Mouse (Mus musculus) stomach, postnatal 0 days (tissue): ENCODE results near the gene Nuak1. TPM values are rescaled to one million over a fixed set of nuclear protein-coding genes. Genes with fewer than 3 reads are reported as not detected.

Experiments used
- ATAC-seq: fragments of 200-750 bp; cut with Nextera tagmentation; 2 replicates; pipeline ENCODE4 v1.8.0; 2017; ENCODE audit not compliant: low FRiP score, low TSS enrichment
- DNase-seq: peaks from one replicate; pipeline ENCODE4 v3.0.0-alpha.2; 2016; ENCODE audit warnings: low spot score
- H3K27ac ChIP-seq: fragments of 300-500 bp; sonication (generic); replicated peaks from 2 replicates; pipeline ENCODE4 v1.5.1; 2014; ENCODE audit warnings: mild to moderate bottlenecking, control low read depth
- H3K27me3 ChIP-seq: fragments of 300-500 bp; sonication (generic); 2 replicates; pipeline ENCODE4 v1.6.1; 2014; ENCODE audit warnings: low read length; ENCODE audit not compliant: control insufficient read depth, insufficient read depth
- H3K36me3 ChIP-seq: fragments of 300-500 bp; sonication (generic); 2 replicates; pipeline ENCODE4 v1.6.1; 2014; ENCODE audit warnings: low read length, mixed read lengths; ENCODE audit not compliant: control insufficient read depth, insufficient read depth
- H3K4me1 ChIP-seq: fragments of 300-500 bp; sonication (generic); replicated peaks from 2 replicates; pipeline ENCODE4 v1.6.1; 2014; ENCODE audit warnings: antibody characterized with exemption; ENCODE audit not compliant: control insufficient read depth, insufficient read depth
- H3K4me2 ChIP-seq: fragments of 300-500 bp; sonication (generic); replicated peaks from 2 replicates; pipeline ENCODE4 v1.6.1; 2014; ENCODE audit warnings: low read depth, mild to moderate bottlenecking, control low read depth, moderate library complexity
- H3K4me3 ChIP-seq: fragments of 300-500 bp; sonication (generic); 2 replicates; pipeline ENCODE4 v1.5.1; 2014; ENCODE audit warnings: low read depth, low read length, control low read depth
- H3K9ac ChIP-seq: fragments of 300-500 bp; sonication (generic); 2 replicates; pipeline ENCODE4 v1.6.1; 2014; ENCODE audit warnings: mild to moderate bottlenecking, low read length, control low read depth, mixed read lengths
- H3K9me3 ChIP-seq: fragments of 300-500 bp; sonication (generic); 2 replicates; pipeline ENCODE4 v1.6.1; 2016; ENCODE audit warnings: low read length; ENCODE audit not compliant: control insufficient read depth
- CTCF ChIP-seq: IDR thresholded peaks from 2 replicates; pipeline ENCODE4 v1.5.1; 2016; ENCODE audit warnings: antibody characterized with exemption, low read depth, mild to moderate bottlenecking, moderate library complexity
- EP300 ChIP-seq: optimal IDR thresholded peaks from 2 replicates; pipeline ENCODE3; 2016; ENCODE audit warnings: antibody characterized with exemption
- WGBS: fragments of 180-500 bp; shearing (Covaris S2); extraction: QIAGEN DNeasy Blood & Tissue Kit; methylation state at CpG from one replicate; pipeline ENCODE4 v1.1.7; 2014; 5-methylcytosine and 5-hydroxymethylcytosine counted together
- polyA plus RNA-seq: library from polyadenylated mRNA; unstranded; fragments of >200 nt; fragmentation: Nextera tagmentation; extraction: Ambion mirVana; gene quantifications from 2 replicates; pipeline ENCODE4 v1.2.1, GENCODE M21; 2015

The Nuak1 gene
- polyA plus RNA-seq, 1 experiment from 2014 or later, result 0.40 TPM

DNA sequence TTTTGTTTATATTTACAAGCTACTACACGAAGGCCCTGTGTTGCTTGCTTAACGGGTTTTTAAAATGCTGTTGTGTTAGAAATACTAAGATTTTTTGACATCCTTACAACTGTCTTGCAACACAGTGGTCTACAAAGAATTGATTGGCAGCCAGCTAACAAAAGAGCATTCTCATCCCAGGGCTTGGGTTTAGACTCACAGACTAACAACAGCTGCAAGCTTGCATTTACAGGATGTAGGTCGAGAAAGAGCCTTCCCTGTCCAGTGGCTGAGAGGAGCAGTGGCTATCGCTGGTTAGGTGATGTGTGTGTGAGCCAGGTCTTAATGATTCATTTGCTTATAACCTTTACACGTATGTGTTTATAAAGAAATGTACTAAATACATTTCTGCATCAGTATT lies 94.7 kb downstream of the Nuak1 start:
- H3K9me3 ChIP-seq, result no peaks in the 10 kb centered on the region
- ATAC-seq (no peak), DNase-seq (no peak)
- H3K4me3 ChIP-seq, result no peak overlapping the region
- TF ChIP-seq CTCF, result no peak
- 38% methylated on average over 5 of the region's 5 CpGs for WGBS
- H3K36me3 ChIP-seq, result no peaks in the 10 kb centered on the region
- H3K4me2 ChIP-seq, result no peak overlapping the region
- H3K27me3 ChIP-seq, result no peaks in the 10 kb centered on the region
- H3K27ac ChIP-seq, result no peak overlapping the region
- H3K9ac ChIP-seq, result no peak overlapping the region
- H3K4me1 ChIP-seq, result no peaks in the 10 kb centered on the region

DNA sequence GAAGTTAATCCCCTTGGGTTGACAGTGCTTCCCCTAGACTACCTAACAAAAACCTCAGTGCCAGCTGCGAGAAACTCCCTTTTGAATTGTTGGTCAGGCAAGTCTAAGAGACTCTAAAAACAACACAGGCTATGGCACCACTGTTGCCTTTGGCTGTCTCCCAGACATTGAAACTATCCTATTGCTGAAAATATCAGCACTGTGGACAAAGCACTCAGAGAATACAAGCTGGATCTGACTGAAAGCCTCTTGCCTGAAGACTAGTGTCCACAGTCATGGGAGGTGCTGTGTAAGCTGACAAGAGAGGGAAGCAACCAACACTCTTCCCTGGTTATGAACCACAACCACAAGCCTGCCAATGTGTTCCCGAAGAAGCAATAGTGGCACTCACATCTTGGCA lies 96.9 kb downstream of the Nuak1 start:
- no peak for ATAC-seq
- Histone ChIP-seq H3K27ac (no peak overlapping the region), H3K27me3 (no peaks in the 10 kb centered on the region), H3K9me3 (no peaks in the 10 kb centered on the region), H3K4me2 (no peak overlapping the region), H3K36me3 (no peaks in the 10 kb centered on the region), H3K4me1 (no peaks in the 10 kb centered on the region), H3K9ac (no peak overlapping the region), H3K4me3 (no peak overlapping the region)
- no peak for DNase-seq
- no peak for TF ChIP-seq EP300
- no peak for TF ChIP-seq CTCF
- 85% methylated on average over 2 of the region's 2 CpGs for WGBS

DNA sequence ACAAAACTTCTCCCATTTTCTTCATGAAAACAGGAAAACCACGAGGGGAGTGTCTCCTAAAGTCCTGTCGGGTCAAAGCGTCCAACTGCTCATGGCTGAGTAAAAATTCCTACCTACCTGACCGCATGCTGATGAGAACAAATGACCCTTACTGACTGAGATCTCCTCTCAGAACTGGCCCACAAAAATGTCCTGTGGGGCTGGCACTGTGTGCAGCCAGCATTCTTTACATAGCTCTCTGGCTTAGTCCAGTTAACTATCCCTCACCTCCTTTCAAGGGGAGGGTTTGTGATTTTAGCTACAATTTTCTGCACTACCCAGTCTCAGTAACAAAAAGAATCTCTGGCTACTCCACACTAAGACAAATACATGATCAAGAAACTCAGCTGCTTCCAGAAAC lies 100.9 kb downstream of the Nuak1 start:
- H3K4me2 ChIP-seq, result no peak overlapping the region
- ATAC-seq, result no peak
- DNase-seq, result no peak
- H3K9me3 ChIP-seq, result no peaks in the 10 kb centered on the region
- no peak overlapping the region for H3K4me3 ChIP-seq
- no peaks in the 10 kb centered on the region for H3K27me3 ChIP-seq
- no peaks in the 10 kb centered on the region for H3K4me1 ChIP-seq
- no peak overlapping the region for H3K27ac ChIP-seq
- WGBS, result 65% methylated on average over 4 of the region's 4 CpGs
- no peaks in the 10 kb centered on the region for H3K36me3 ChIP-seq
- H3K9ac ChIP-seq, result no peak overlapping the region
- no peak for TF ChIP-seq EP300
- no peak for TF ChIP-seq CTCF

DNA sequence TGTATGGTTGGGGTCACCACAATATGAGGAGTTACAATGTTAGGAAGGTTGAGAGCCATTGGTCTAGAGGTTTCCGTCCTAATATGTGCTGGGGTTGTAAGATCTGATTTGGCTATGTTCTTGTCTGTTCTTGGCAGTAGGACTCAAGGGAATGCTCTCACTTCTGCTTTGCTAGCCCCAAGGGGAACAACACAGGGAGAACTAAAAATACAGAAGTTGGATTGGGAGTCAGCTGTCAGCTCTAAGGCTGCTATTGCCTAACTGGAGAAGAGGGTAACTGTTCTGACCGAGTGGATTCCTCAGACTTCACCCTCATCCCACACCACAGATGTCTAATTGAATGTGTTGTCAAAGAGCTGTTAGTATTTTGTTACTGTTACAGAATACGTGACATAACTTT lies 101.6 kb downstream of the Nuak1 start:
- Histone ChIP-seq H3K9me3 (no peaks in the 10 kb centered on the region), H3K4me1 (no peaks in the 10 kb centered on the region), H3K27ac (no peak overlapping the region), H3K4me3 (no peak overlapping the region), H3K27me3 (no peaks in the 10 kb centered on the region), H3K4me2 (no peak overlapping the region), H3K9ac (no peak overlapping the region), H3K36me3 (no peaks in the 10 kb centered on the region)
- WGBS, result 66% methylated on average over 3 of the region's 3 CpGs
- DNase-seq (no peak), ATAC-seq (no peak)
- TF ChIP-seq EP300 (no peak), CTCF (no peak)

DNA sequence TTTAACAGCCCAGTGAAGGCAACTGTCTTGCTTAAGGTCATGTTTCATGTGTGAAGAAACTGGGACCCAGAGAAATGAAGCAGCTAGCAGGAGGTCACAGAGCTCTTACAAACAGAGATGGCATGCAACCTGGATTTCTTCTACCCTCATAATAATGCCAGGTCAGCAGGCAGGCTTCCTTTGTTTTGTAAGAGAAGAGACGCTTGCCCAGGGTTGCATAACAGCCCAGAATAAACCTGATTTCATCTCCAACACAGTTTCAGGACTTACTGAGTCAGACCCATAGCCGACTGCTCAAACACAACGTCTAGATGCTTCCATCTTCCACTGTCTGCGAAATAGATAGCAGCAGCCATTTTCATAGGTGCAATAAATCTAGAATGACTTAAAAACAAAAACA lies 105.0 kb downstream of the Nuak1 start:
- no peaks in the 10 kb centered on the region for H3K9me3 ChIP-seq
- WGBS, result 66% methylated on average over 4 of the region's 4 CpGs
- H3K27me3 ChIP-seq, result no peaks in the 10 kb centered on the region
- H3K4me1 ChIP-seq, result no peaks in the 10 kb centered on the region
- H3K9ac ChIP-seq, result no peak overlapping the region
- no peak overlapping the region for H3K27ac ChIP-seq
- no peaks in the 10 kb centered on the region for H3K36me3 ChIP-seq
- H3K4me3 ChIP-seq, result no peak overlapping the region
- no peak for ATAC-seq
- H3K4me2 ChIP-seq, result no peak overlapping the region
- no peak for DNase-seq
- TF ChIP-seq EP300 (no peak), CTCF (no peak)

DNA sequence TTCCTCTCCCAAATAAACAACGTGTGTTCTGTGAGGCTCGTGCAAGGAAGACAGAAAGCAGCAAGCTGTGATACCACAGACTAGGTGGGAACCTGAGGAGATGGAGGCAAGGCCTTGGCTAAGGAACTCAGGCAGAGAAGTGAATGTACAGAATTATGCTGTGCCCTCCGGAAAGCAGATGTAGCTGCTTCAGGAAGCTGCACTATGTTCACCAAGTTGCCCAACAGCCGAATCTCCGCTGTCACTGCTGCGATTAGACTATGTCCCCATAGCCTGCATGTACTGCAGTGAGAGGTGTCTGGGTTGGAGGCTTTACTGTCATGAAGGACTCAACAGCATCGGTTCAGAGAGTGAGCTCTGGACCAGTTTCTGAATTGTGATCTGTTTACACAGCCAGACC lies 110.6 kb downstream of the Nuak1 start:
- no peaks in the 10 kb centered on the region for H3K4me1 ChIP-seq

More for the DNA sequence above, 110.6 kb downstream of the Nuak1 start:
- Histone ChIP-seq H3K4me3 (no peak overlapping the region), H3K9me3 (no peaks in the 10 kb centered on the region), H3K4me2 (no peak overlapping the region), H3K9ac (no peak overlapping the region), H3K27ac (no peak overlapping the region), H3K36me3 (no peaks in the 10 kb centered on the region), H3K27me3 (no peaks in the 10 kb centered on the region)
- no peak for ATAC-seq
- TF ChIP-seq CTCF (no peak), EP300 (no peak)
- DNase-seq, result no peak
- 83% methylated on average over 7 of the region's 7 CpGs for WGBS
